Mouse (Mus musculus) cerebellum, adult 11-12 months (tissue): Measurements from ENCODE around the gene Bbs4.
"Not testable (repeated sequence)": the region's sequence is repeated elsewhere in the genome, so short reads cannot be mapped to it uniquely, and the experiment has no call there.

ENCODE experiments used
- DNase-seq: peaks from one replicate; pipeline ENCODE4 v3.0.0; 2022

The Bbs4 gene

DNA sequence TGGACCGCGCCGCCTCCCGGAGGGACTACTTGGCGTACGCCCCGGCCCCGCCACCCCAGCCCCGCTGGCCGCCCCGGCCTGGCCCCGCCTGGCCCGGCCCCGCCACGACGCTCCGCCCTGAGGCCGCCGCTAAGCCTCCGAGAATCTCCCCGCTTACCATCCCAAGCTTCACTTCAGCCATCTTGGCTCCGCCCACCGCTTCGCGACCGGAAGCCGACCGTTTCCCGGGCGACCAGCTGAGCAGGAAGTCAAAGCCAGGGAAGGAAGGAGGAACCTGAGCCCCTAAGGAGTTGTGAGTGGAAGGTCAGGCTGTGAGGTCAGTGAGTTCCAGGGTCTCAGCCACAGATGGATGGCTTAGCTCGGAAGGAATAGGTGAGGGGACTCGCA lies at the start of gene Bbs4:
Gene Bbs4 (minus strand): TSS at position 256 of the 387 bp plus-strand sequence.
- DNase-seq: peak; percentile 89

- no peak for DNase-seq
Measured at GRCm38 (mm10) chr9:59389086-59389485, 35.8 kb upstream of the Bbs4 start.

DNA sequence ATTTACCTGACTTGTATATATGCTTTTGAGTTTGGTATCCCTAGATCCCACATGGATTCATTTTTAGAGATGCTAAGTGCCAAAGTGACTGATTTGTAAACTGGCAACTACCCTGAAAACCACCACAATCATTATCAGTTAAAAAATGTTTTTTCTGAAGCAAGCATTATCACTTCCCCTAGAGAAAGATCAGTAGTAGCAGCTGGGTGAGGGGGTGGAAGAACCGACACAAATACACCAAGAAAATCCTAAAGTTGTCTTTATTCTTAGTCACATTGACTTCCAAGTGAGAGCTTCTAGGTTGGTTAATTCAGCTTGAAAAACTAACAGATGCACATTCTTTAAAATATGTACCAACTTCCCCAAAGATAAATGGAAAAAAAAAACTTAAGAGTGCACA lies 35.0 kb upstream of the Bbs4 start:
- no peak for DNase-seq

DNA sequence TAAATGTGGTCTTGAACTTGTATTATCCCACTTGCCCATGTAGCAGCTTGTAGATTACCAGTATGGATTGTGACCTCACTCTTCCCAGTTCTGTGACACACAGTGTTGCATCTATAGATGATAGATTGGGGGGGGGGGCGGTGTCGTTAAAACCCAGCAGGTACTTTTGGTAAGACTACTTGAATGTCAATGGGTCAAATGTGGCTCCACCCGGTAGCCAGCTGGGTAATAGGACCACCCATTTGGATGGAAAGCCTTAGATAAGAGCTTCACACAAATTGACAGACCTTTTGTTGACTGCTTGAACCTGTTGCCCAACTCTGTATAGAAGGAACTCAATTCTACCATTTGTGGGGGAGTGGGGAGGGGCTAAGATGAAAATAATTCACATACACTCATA lies 34.2 kb upstream of the Bbs4 start:
- DNase-seq: no peak

DNA sequence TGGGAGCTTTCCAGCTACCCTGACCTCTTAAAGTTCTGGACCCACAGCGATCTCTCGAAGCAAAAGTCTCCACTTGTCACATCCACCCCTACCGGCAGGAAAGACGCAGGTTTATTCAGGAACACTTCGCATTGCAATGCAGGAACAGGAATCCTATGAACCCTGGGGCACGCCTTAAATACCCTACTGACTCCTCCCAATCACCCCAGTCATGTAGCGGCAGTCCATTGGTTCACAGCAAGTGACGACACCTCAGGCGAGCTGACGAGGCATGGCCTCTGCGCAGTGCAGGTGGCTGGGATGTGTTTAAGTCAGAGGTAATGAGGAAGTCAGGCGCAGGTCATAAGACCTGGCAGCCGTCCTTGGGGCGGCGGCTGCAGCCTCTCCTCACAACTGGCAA lies 22.3 kb upstream of the Bbs4 start:
- DNase-seq: no peak

GRCm38 (mm10) chr9:59369646-59370045 lies 16.3 kb upstream of the Bbs4 start:
- DNase-seq: no peak

GRCm38 (mm10) chr9:59369220-59369619 lies 15.9 kb upstream of the Bbs4 start:
- DNase-seq: no peak

DNA sequence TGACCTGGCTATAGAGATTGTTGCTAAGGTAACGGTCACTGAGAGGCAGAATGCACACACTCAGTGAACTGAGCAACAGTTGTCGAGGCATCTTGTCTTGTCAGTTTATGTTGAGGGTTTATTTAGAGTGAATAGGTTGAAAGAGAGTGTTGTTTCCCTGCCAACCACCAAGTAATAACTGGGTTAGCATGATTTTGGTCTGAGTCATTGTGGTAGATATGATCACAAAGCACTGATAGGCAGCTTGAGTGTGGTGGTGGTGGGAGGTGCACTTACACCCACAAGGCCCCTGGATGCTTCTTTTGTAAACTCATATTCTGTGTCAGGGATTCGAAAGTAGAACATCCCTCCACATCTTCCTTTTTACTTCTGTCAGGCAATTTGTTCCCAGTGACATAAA lies 7.2 kb upstream of the Bbs4 start:
- not testable (repeated sequence) for DNase-seq

GRCm38 (mm10) chr9:59358041-59358440 lies 4.7 kb upstream of the Bbs4 start:
- not testable (repeated sequence) for DNase-seq

- DNase-seq: no peak
Measured at GRCm38 (mm10) chr9:59352586-59353252, 589 bp downstream of the Bbs4 start.

GRCm38 (mm10) chr9:59346176-59346575 lies 7.1 kb downstream of the Bbs4 start:
- no peak for DNase-seq

DNA sequence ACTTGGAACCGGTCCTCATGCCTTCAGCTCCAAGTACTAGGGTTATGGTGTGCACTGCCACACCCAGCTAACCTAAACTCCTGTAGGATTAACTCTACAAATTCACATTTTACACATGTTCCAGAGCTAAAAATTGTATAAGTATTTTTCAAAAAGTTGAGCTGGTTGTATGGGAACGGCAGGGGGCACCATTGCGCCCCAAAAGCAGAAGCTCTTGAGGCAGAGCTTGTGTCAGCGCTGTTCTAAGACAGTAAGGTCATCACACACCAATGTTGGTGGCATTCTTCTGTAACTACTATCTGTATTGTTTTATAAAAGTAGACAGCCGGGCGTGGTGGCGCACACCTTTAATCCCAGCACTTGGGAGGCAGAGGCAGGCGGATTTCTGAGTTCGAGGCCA lies 13.3 kb downstream of the Bbs4 start:
- DNase-seq: no peak

GRCm38 (mm10) chr9:59339107-59339506 lies 14.2 kb downstream of the Bbs4 start:
- DNase-seq: no peak

GRCm38 (mm10) chr9:59338411-59338810 lies 14.9 kb downstream of the Bbs4 start:
- no peak for DNase-seq

DNA sequence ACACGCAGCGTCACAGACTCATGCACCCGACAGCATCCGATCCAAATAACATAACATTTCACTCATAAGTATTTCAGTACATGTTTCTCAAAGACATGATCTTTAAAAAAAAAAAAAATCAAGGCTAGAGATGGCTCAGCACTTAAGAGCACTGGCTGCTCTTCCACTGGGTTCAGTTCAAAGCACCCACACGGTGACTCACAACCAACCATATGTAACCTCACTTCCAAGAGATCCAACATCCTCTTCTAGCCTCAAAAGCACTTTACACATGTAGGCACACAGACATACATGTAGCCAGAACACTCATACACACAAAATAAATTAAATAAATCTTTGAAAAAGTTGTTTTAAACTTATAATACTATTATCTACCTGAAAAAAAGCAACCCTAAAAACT lies 15.4 kb downstream of the Bbs4 start:
- DNase-seq: no peak

GRCm38 (mm10) chr9:59336539-59336938 lies 16.8 kb downstream of the Bbs4 start:
- no peak for DNase-seq

DNA sequence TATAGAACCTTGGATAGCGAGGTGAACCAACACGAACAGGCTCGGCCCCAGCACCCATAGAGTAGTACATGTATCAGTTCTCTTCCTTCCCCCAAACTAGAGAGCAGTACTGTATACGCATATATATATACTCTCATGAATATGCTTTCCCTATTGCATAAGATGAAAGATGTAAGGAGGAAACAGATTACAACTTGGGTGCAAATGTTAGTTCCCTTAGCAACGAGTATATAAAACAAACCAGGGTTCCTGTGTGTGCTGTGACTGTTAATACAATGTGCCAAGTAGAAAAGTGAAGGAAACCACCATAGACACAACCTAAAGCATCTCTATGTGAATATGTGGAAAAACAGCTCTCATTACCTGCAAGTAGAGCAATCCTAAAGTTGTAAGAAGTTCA lies 23.3 kb downstream of the Bbs4 start:
- DNase-seq: no peak

- no peak for DNase-seq
Measured at GRCm38 (mm10) chr9:59324351-59324750, 29.0 kb downstream of the Bbs4 start.

DNA sequence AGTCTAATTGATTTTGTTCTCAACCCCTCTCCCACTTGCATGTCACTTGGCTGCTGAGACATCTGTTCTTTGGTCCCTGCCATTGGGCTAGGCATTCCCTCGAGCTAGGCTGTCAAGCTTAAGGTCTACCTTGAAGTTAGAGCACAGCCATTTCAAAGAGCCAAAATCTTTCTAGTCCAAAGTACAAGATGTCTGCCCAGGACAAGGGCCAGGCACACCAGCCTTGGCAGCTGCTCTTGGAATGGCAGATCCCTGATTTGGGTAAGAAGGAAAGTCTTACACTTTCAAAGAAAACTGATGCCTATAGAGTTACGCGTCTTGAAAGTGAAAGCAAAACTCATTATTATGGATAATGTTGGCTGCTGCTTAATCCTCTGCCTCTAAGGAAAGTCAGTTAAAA lies 37.1 kb downstream of the Bbs4 start:
- no peak for DNase-seq

DNA sequence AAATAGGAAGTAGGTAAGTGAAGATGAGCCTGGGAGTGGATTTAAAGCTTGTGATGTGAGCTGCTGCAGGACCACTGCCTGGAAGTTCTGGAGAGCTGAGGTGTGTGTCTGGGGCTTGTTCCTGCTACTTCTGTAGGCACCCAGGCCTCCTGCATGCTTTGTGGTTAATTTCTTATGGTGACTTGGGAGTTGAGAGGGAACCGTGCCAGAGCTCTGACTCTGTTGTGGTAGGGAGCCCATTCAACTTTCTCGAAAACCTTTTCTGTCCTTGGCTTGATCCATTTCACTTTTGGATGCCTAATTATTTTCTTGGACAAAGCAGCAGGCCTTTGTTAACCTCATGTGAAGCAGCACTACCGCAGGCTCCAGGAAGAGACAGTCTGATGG lies 42.0 kb downstream of the Bbs4 start:
- DNase-seq: no peak

DNA sequence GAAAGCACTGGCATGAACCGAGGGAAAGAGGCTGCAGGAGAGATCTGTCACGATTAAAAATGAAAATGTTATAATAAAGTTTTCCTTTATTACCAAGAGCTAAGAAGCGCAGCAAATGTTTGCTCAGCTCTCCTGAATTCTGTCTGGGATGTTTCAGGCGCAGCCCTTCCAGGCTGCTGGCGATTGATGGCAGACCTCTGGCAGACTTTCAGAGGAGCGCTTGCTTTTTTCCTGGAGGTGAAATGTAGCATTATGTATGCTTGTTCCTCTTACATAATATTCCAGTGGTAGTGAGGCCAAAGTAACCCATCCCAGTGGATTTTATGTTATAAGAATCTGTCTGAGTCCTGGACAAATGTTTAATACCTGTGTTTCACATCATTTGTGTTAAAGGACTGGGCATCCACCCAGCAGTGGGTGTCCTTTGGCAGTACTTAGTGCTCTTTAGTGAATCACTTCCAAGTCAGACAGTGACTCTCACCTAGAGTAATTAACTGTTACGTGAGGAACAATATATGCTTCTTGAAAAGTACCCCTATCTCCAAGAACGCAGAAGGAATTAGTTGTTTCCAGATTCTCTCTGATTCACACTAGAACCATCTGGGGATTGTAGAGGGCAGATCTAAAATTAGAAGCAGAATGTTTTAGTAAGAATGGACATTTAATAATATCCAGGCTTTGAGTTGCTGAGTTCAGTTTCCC lies 42.6 kb downstream of the Bbs4 start:
- no peak for DNase-seq

GRCm38 (mm10) chr9:59307890-59308289 lies 45.4 kb downstream of the Bbs4 start:
- no peak for DNase-seq

- DNase-seq: no peak
Measured at GRCm38 (mm10) chr9:59296419-59296818, 56.9 kb downstream of the Bbs4 start.

DNA sequence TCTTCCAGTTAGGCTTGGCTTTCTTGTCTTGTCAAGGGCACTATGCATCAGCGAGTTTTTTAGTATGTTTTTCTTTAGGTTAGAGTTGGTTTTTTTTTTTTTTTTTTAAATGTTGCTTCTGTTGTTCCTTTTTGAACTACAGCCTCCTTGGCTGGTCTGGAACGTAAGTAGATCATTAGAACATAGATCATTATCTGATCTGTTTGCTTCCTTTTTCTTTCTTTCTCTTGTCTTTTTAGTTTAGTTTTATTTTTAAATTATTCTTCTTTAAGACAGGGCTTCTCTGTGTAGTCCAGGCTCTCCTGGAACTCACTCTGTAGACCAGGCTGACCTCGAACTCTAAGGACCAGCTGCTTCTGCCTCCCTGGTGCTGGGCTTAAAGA lies 60.8 kb downstream of the Bbs4 start:
- DNase-seq: no peak
